12 mouse cellular contexts compared by ENCODE assay signal in genomic region chr12:84051937-84052474, GRCm38 (mm10). TPM values are rescaled to one million over a fixed set of nuclear protein-coding genes. Genes with fewer than 3 reads are reported as not detected.
A peak's percentile ranks its signal among the peaks of the same experiment; 100 is the strongest.
DNase-seq lines count a peak whose midpoint lies in the region; ATAC-seq lines count a peak whose summit lies in the region.
"Had no signal": no experiment of that assay in that cellular context is flagged by ENCODE, and none has a peak within 500 bp of the region (broad histone marks: within the 10 kb centered on the region; RNA-seq: fewer than 3 reads in every experiment).

TSS of gene Acot3 (plus strand) at chr12:84052144.

- peaks cover 19% of the 10 kb centered on the region for H3K27me3 ChIP-seq in heart, embryonic 11.5 days (ENCODE audit: control insufficient read depth, insufficient read depth, low read length)
- H3K27me3 ChIP-seq in heart, embryonic 10.5 days (ENCODE audit: insufficient read depth, poor library complexity, severe bottlenecking), result peaks cover 50% of the 10 kb centered on the region
- H3K27me3 ChIP-seq in midbrain, embryonic 10.5 days (ENCODE audit: low read depth, poor library complexity, severe bottlenecking), result peaks cover 46% of the 10 kb centered on the region
- H3K27me3 ChIP-seq in midbrain, embryonic 11.5 days (ENCODE audit: control insufficient read depth, insufficient read depth, low read length), result peaks cover 15% of the 10 kb centered on the region
- H3K27me3 ChIP-seq in liver, embryonic 11.5 days (replicated peaks; ENCODE audit: control insufficient read depth, insufficient read depth, low read length), result peaks cover 23% of the 10 kb centered on the region

- H3K9ac ChIP-seq in heart, embryonic 11.5 days (ENCODE audit: low read depth, low read length), result no peak within 1 kb of the TSS
- no peak within 1 kb of the TSS for H3K9ac ChIP-seq in midbrain, embryonic 11.5 days (ENCODE audit: low read length)
- H3K9ac ChIP-seq in liver, embryonic 11.5 days (ENCODE audit: low read depth, low read length), result no peak within 1 kb of the TSS
- H3K9ac ChIP-seq: stomach, embryonic 15.5 days had no signal

- no peak within 1 kb of the TSS for H3K27ac ChIP-seq in heart, embryonic 11.5 days (ENCODE audit: low read depth, low read length)
- no peak within 1 kb of the TSS for H3K27ac ChIP-seq in heart, embryonic 10.5 days
- no peak within 1 kb of the TSS for H3K27ac ChIP-seq in midbrain, embryonic 10.5 days (replicated peaks)
- H3K27ac ChIP-seq in midbrain, embryonic 11.5 days (ENCODE audit: low read depth, low read length), result no peak within 1 kb of the TSS
- 0 out of 2 replicates have a peak within 1 kb of the TSS, but pooled peaks have one; percentile 21 for H3K27ac ChIP-seq in liver, embryonic 11.5 days (ENCODE audit: low read depth, low read length)
- H3K27ac ChIP-seq: stomach, embryonic 15.5 days had no signal

- H3K4me3 ChIP-seq in heart, embryonic 11.5 days (ENCODE audit: low read depth, low read length), result peak within 1 kb of the TSS; percentile 46; the same call in 1 of the 2 replicates
- no peak within 1 kb of the TSS for H3K4me3 ChIP-seq in heart, embryonic 10.5 days
- H3K4me3 ChIP-seq in midbrain, embryonic 10.5 days, result peak within 1 kb of the TSS; percentile 59; the same call in 1 of the 2 replicates
- H3K4me3 ChIP-seq in midbrain, embryonic 11.5 days (ENCODE audit: low read depth, low read length), result no peak within 1 kb of the TSS
- peak within 1 kb of the TSS; percentile 49 for H3K4me3 ChIP-seq in liver, embryonic 11.5 days (ENCODE audit: low read depth, low read length)

- H3K4me1 ChIP-seq in heart, embryonic 11.5 days (ENCODE audit: control insufficient read depth, insufficient read depth, low read length), result peaks cover 5% of the 10 kb centered on the region
- H3K4me1 ChIP-seq in heart, embryonic 10.5 days, result peaks cover 5% of the 10 kb centered on the region; the same call in 1 of the 2 replicates
- peaks cover 10% of the 10 kb centered on the region for H3K4me1 ChIP-seq in midbrain, embryonic 10.5 days
- H3K4me1 ChIP-seq in midbrain, embryonic 11.5 days (ENCODE audit: control insufficient read depth, insufficient read depth, low read length), result no peaks in the 10 kb centered on the region
- no peaks in the 10 kb centered on the region for H3K4me1 ChIP-seq in liver, embryonic 11.5 days (replicated peaks; ENCODE audit: control insufficient read depth, insufficient read depth, low read length)
- H3K4me1 ChIP-seq: stomach, embryonic 15.5 days had no signal

- no peak for ATAC-seq in heart, embryonic 11.5 days (replicated peaks; ENCODE audit: insufficient number of reproducible peaks, low FRiP score, low TSS enrichment)
- ATAC-seq in midbrain, embryonic 11.5 days (ENCODE audit: low FRiP score), result no peak
- no peak for ATAC-seq in liver, embryonic 11.5 days (replicated peaks; ENCODE audit: low FRiP score)
- no peak for ATAC-seq in activated CD4-positive, CD25-positive, alpha-beta regulatory T cell, adult 4 months

- no peak for DNase-seq in heart, embryonic 10.5 days (ENCODE audit: low spot score)
- DNase-seq in midbrain, embryonic 10.5 days (ENCODE audit: low spot score), result no peak
- DNase-seq in midbrain, embryonic 11.5 days (ENCODE audit: low spot score, missing footprints), result no peak
- peak; percentile 30 for DNase-seq in liver, embryonic 11.5 days (ENCODE audit: low spot score)
- DNase-seq in adrenal gland, adult 18-20 months (ENCODE audit: low spot score in 2 of 2), result no peak
- DNase-seq in lung, postnatal 4 days, result no peak
- DNase-seq: cerebellum, adult 9-10 months; lung, postnatal 14 days had no signal

- H3K9me3 ChIP-seq in heart, embryonic 11.5 days (replicated peaks; ENCODE audit: control insufficient read depth, low read length), result 0 out of 2 replicates have a peak, but pooled peaks cover 2% of the 10 kb centered on the region
- H3K9me3 ChIP-seq in heart, embryonic 10.5 days, result peaks cover 9% of the 10 kb centered on the region; the same call in 1 of the 2 replicates
- peaks cover 16% of the 10 kb centered on the region for H3K9me3 ChIP-seq in midbrain, embryonic 10.5 days (replicated peaks)
- peaks cover 3% of the 10 kb centered on the region; the same call in 1 of the 2 replicates for H3K9me3 ChIP-seq in midbrain, embryonic 11.5 days (ENCODE audit: control insufficient read depth, low read length)
- H3K9me3 ChIP-seq in liver, embryonic 11.5 days (ENCODE audit: control insufficient read depth, low read length), result peaks cover 5% of the 10 kb centered on the region; the same call in 1 of the 2 replicates
- H3K9me3 ChIP-seq: stomach, embryonic 15.5 days had no signal

- 70% methylated on average over 5 of the region's 5 CpGs for WGBS in heart, embryonic 11.5 days (ENCODE audit: insufficient replicate concordance)
- 62% methylated on average over 5 of the region's 5 CpGs for WGBS in heart, embryonic 10.5 days
- WGBS in midbrain, embryonic 10.5 days, result 84% methylated on average over 5 of the region's 5 CpGs
- 82% methylated on average over 5 of the region's 5 CpGs for WGBS in midbrain, embryonic 11.5 days
- WGBS in liver, embryonic 11.5 days, result 46% methylated on average over 5 of the region's 5 CpGs

- H3K36me3 ChIP-seq in heart, embryonic 11.5 days (ENCODE audit: control insufficient read depth, insufficient read depth, low read length), result no peaks in the 10 kb centered on the region
- no peaks in the 10 kb centered on the region for H3K36me3 ChIP-seq in heart, embryonic 10.5 days
- no peaks in the 10 kb centered on the region for H3K36me3 ChIP-seq in midbrain, embryonic 10.5 days
- no peaks in the 10 kb centered on the region for H3K36me3 ChIP-seq in midbrain, embryonic 11.5 days (ENCODE audit: control insufficient read depth, insufficient read depth, low read length)
- H3K36me3 ChIP-seq in liver, embryonic 11.5 days (ENCODE audit: control insufficient read depth, insufficient read depth, low read length), result no peaks in the 10 kb centered on the region
- H3K36me3 ChIP-seq: stomach, embryonic 15.5 days had no signal

- peak within 1 kb of the TSS; percentile 91 for H3K4me2 ChIP-seq in heart, embryonic 11.5 days
- no peak within 1 kb of the TSS for H3K4me2 ChIP-seq in midbrain, embryonic 11.5 days
- H3K4me2 ChIP-seq in liver, embryonic 11.5 days, result peak within 1 kb of the TSS; percentile 73; the same call in 1 of the 2 replicates

RNA-seq across cellular contexts. Expression of gene Acot3, which starts in this region (rescaled TPM):
- 0.13 and 0.67 TPM in 2 replicates for polyA plus RNA-seq in heart, embryonic 11.5 days (2014; fragmentation: Nextera tagmentation; extraction: Ambion mirVana)
- 0.34 and 0.60 TPM in 2 replicates for polyA plus RNA-seq in heart, embryonic 10.5 days (2016; fragmentation: Nextera tagmentation; extraction: Ambion mirVana)
- polyA plus RNA-seq in midbrain, embryonic 10.5 days (2016; fragmentation: Nextera tagmentation; extraction: Ambion mirVana), result 0.16 and 0.31 TPM in 2 replicates
- polyA plus RNA-seq in midbrain, embryonic 11.5 days (2014; fragmentation: Nextera tagmentation; extraction: Ambion mirVana), result 0.18 and 0.39 TPM in 2 replicates
- 3.0 and 3.8 TPM in 2 replicates for polyA plus RNA-seq in liver, embryonic 11.5 days (2014; fragmentation: Nextera tagmentation; extraction: Ambion mirVana)
- 1 to 10 TPM in 1 of 2 experiments, not detected in 1; 1.3 TPM for total RNA-seq in adrenal gland, adult 18-20 months (2021)
- polyA plus RNA-seq in activated CD4-positive, CD25-positive, alpha-beta regulatory T cell, adult 4 months (2017; shearing (Covaris generic)), result not detected
- polyA plus RNA-seq: large intestine, adult 2 months had no signal

Comparison
In these comparisons a context has a peak if more than half of its experiments do, and no peak if none do; other contexts are left out.
1. H3K4me3 ChIP-seq: peak in heart, embryonic 11.5 days (single experiment), midbrain, embryonic 10.5 days (single experiment) and liver, embryonic 11.5 days (single experiment); none in heart, embryonic 10.5 days (single experiment) and midbrain, embryonic 11.5 days (single experiment).